Mouse (Mus musculus) lung, postnatal 10 days (tissue): ENCODE measurements around the gene Kpna3.
"Not testable (repeated sequence)": the region's sequence is repeated elsewhere in the genome, so short reads cannot be mapped to it uniquely, and the experiment has no call there.

Source experiments
- DNase-seq: peaks from one replicate; pipeline ENCODE4 v3.0.0; 2021

Kpna3 gene

DNA sequence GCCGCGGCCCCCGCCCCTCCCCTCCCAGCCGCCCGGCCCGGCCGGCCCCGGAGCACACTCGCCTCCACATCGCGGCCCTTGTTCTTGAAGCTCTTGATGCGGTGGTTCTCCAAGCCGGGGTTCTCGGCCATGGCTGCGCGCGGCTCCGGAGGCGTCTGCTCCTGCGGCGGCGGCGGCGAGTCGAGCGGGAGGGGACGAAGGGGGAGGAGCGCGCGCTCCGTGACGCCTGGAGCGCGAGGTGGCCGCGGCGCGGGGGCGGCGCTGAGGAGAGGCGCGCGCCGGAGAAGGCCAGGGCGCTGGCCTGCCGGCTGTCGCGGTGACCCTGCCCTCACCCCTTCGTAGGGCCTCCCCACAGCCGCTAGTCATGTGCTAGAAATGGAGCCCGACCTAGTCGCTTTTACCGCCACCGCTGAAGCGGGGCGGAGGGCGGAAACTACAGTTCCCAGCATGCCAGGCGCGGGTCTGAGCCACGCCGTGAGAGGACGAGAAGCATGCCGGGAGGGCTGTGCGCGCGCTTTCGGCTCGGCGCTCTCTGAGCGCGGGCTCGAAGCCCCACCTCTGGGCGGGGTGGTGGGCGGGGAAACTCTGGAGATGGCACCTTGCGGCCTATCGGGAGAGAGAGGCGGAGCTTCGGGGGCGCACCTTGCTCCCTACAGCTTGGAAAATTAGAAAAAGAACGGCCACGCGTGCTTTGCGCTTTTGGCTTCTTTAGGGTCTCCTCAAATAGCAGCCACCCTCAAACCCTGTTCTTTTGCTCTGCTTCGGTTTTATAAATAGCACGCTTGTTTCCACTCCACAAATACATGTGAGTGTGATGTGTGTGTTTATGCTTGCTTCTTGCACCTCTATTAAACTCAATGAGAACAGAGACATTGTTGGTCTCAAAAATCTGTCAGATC is at the start of gene Kpna3:
TSS of gene Kpna3 (minus strand) at position 214 of the 899 bp plus-strand sequence.
- DNase-seq = peak; percentile 98

DNA sequence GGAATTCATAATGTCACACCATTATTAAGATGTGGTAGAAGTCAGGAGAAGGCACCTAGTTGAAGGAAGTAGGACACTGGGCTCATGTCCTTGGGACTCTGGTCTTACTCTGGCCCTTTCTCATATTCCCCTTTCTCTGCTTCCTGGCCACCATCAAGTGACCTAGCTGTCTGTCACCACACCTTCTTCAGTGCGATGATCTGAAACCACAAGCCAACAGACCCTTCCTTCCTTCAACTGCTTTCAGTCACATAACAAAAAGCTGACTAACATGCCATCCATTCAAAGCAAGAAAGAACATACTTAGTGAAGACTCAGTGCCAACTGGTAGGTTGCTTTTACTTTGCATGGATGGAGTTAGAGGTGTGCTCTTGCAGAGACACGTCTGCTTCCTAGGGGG is 20.7 kb upstream of the Kpna3 start:
- DNase-seq = no peak

DNA sequence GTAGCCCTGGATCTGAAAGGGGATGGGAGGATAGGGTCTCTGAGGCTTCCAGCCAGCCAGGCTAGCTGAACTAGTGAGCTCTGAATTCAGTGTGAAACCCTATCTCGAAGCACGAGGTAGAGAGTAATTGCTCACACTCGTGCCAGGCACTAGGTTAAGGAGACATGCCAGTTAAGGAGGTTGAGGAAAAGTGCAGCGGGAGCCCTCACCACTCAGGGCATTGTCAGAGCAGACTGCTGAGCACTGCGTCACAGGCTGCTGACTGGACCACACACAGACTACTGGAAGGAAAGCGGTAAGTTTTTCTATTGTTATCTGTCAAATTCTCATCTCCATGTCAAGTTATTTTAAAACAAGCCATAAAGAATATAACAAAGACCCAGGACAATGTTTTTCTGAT is 17.8 kb upstream of the Kpna3 start:
- no peak for DNase-seq

DNA sequence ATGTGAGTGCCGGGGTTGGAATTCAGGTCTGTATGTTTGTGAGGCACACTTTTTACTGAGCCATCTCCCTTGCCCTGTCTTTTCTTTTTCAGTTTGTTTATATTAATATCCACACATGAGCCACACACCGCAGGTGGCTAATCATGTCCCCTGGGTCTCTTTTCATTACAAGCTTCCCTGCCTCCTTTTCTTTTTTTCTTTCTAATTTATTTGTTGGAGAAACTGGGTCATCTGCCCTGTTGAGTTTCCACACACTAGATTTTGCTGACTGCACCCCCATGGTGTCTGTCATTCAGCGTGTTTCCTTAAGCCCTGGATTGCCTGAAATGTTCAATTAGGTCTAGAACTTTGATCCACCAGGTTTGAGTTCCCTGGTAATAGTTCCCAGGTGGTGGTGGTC is 15.9 kb upstream of the Kpna3 start:
- no peak for DNase-seq

DNA sequence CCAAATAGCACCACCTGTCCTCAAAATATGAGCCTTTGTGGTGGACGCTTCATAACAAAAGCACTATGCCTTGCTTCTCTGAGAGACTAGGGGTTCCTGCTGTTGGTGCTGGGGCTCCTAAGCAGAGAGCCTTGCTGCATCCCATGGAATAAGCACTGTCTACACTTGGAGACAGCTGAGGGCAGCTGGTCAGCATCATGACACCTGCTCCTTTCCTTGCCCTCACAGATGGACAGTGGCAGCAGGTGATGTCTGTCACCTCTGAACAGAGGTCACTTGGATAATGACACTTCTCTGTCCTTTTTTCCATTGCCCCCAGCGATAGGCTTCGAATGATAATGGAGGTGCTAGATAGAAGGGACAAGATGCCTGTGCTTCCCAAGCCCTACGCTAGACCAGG is 13.4 kb upstream of the Kpna3 start:
- no peak for DNase-seq

DNA sequence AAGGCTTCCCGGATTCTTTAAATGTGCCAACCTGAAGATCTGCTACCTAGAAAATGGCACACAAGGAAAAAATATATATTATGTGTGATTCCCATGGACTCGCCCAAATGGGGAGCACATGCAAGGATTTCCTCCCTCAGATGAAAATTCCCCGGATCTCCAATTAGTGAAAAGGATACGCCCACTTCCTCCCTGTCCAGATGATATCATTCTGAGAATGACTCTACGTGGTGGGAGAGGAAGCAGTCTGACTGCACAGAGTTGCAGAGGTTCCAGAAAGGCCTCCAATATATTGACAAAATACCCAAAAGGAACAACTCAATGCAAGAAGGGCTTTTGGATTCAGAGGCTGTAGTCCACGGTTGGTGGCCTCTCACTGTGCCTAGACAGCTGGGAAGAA is 12.8 kb upstream of the Kpna3 start:
- peak; percentile 43 for DNase-seq

DNA sequence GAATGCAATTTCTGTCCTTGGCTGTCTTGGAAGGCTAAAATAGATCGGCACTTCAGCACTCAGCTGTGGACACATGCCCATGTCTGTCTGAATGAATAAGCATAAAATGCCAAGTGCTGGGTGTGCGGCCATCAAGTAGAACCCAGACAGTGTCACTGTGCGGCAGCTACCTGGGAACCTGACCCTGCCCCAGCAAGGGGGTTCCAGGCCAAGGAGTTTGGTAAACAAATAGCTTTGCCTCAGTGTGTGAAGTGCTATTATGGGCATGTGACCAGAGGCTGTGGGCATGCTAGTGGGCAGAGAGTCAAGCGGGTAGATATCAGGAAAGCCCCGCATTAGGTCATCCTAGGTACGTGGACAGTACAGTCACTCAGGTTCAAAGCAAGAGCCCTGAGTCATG is 8.1 kb upstream of the Kpna3 start:
- DNase-seq = no peak

DNA sequence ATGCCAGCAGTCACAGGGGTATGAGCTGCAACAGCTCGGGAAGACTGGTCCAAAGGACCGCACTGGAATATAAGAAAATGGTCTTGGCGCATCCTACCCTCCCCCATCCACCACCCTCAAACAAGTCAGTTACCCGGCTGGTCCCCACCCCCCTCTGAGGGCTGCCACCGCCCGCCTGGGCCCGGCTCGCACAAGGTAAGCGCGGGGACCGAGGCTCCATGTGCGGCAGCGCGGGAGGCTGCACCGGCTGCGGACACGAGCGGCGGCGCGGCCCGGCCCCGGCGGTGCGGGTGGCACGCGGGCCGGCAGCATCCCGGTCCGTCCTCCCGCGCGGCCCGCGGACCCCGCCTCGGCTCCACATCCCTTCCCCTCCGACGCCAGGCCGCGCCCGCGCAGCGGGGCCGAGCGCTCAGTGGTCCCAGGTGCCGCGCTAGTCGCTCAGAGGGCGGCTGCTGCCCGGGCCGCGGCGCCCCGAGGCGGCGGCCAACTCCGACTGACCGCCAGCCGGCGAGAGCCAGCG is 473 bp downstream of the Kpna3 start:
- DNase-seq = peak; percentile 67

DNA sequence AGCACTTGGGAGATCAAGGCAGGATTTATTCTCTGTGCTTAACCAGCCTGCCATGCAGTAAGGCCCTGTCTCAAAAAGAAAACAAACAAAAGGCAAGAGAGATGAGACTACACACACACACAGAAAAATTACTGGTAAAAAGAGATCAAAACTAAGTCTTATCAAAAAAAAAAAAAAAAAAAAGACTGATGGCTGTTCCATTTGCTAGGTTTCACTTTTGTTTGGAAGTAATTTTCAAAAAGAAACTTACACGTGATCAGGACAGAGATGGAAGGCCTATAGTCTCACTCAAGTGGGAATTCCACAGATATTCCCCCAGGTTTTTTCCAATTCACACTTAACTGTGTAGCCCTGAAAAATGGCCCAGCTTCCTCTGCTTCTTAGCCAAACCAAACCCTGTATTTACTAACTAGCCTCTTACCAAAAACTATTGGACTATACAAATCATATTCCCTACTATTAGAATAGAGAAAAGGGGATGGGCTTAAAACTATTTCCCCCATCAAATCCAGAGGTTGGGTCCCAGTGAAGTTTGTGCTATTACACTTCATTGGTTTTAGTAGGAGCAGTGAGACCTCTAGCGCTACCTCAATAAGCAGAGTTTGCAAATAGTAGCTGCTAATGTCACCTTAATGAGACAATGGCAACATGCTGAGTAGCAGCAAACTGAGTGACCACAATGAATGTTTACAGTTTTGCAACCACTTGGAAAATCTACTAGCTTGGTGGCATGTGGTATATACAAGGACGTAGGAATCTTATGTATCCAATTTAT is 1.3 kb downstream of the Kpna3 start:
- DNase-seq = no peak

DNA sequence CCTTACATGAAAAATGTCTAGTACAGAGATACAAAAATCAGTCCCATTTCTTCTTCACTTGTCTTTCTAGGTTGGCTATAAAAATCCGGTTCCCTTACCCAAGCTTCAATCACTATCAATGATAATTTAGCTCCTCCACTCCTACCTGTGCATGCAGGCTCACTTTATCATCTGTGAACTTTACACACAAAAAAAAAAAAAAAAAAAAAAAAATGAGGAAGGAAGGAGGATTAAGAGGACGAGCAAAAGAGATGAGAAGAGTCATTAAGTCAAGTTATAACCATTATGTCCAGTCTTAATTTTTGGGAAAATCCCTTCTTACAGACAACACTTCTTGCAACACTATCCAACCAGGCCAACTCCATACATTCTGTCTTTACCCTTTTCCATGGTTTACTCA is 2.8 kb downstream of the Kpna3 start:
- no peak for DNase-seq

DNA sequence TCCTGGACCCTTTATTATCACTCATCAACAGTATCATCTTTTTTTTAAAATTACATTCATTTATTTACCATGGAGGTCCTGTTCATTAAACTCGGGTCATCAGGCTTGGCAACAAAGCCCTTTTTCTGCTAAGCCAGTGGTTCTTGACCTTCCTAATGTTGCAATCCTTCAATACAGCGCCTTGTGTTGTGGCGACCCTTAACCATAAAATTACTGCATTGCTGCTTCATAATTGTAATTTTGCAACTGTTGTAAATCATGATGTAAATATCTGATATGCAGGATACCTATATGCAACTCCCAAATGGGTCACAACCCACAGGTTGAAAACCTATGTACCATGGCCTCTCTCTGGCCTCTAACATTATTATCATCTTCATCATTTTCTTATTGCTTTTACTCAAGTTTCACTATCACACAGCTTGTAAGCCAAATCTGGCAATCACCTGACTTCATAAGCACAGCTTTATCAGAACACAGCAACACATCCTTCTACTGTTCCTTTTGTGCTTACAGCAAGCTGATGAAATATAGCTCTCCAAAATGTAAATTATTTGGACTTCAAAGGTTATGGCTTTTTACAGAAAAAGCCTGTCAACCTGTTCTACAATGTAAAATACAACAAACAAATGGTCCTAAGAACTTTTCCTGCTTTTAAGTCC is 11.4 kb downstream of the Kpna3 start:
- no peak for DNase-seq

DNA sequence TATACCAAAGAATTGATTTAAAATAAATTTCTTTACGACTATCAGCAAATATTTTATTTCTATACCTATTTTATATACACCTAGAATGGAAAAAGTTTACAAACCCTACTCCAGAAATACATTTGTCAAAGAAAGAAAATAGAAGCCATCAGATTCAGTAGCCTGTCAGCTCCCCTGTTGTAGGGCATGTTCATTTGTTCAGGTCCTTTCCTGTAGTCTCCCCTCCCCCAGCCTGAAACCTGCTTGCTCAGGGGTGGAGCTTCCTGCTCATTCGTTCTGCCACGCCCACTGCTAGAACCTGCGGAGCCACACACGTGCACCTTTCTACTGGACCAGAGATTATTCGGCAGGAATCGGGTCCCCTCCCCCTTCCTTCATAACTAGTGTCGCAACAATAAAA is 12.6 kb downstream of the Kpna3 start:
- not testable (repeated sequence) for DNase-seq

DNA sequence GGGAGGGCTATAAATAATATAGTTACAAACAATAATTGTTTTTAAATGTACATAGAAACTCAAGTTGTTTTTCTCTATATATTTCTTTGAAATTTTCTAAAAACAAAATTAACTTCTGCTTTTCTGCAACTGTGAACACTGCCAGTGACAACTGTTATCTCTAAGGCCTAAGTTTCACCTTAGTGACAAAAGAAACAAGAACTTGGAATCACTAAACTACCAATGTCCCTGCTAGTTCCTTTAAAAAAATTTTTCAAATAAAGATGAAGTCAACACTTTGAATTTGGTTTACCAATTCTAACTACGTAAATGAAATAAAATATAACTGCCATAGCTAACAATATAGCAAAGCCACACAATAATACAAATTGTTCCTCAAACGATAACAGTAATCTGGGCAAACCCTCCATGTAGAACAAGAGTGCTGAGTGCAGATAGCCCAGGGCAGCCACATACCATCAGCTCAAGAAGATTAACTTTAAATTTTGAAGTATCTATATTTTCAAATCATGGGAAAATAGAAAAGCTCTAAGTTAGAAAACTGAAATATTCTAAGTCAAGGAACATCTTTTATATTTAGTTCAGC is 14.5 kb downstream of the Kpna3 start:
- DNase-seq = no peak

DNA sequence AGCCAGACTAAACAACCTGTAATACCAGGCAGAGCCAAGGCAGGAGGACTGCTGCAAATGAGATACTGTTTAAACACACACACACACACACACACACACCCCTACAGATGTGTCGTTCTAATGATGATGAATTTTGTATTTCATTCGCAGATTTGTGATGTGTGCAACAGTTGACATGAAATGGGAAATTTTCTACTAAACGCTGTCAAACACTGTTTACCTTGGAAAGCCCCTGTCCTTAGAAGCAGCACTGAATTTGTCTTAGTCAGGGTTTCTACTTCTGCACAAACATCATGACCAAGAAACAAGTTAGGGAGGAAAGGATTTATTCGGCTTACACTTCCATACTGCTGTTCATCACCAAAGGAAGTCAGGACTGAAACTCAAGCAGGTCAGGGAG is 24.0 kb downstream of the Kpna3 start:
- DNase-seq = no peak

DNA sequence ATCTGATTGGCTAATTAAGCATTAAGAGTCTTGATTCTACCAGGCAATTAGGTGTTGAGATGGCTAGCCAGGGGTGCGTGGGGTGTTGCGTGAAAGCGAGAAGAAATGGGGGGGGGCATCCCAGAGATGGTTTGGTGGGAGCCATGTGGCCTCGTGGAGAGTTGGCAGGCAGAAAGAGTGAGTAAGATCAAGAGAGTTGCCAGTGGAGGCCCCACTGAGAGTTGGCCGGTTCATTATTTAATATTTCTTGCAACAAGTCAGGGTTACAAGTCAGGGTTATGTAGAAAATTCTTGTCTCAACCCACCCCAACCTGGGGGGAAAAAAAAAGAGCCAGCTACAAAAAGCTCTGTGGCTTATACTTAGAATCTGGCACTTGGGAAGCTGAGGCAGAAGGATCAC is 24.4 kb downstream of the Kpna3 start:
- no peak for DNase-seq

DNA sequence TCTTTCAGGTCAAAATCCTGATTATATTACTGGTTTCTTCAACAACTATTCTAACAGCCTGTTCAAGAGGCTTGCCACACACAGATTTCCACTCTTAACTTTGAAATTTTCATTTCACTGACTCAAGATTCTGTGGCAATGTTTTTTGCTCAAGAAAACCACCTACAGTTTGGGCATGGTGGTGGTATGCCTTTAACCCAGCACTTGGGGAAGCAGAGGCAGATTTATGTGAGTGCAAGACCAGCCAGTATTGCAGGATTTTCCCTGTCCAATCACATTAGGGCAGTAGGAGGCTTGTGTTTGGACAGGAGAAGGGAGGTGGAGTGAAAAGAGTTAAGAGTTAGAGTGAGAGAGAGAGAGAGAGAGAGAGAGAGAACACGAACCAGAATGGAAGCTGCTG is 24.9 kb downstream of the Kpna3 start:
- DNase-seq = no peak

DNA sequence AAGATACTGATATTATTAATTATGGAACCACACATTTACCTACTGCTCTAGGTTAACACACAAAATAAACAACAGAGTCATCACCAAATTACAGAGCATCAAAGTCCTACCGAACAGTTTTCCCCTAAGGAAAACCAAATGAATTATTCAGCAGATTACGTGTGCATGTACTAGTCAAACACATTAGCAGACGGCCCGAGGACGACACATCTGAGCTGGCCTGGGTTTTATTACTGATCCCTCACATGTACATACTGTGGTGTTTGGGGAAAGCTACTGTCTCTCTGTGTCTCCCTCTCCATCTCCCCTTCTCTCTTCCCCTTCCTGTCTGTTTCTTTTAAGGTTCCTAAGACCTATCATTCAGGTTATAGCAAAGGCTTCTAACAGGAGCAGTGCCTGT is 25.5 kb downstream of the Kpna3 start:
- no peak for DNase-seq

DNA sequence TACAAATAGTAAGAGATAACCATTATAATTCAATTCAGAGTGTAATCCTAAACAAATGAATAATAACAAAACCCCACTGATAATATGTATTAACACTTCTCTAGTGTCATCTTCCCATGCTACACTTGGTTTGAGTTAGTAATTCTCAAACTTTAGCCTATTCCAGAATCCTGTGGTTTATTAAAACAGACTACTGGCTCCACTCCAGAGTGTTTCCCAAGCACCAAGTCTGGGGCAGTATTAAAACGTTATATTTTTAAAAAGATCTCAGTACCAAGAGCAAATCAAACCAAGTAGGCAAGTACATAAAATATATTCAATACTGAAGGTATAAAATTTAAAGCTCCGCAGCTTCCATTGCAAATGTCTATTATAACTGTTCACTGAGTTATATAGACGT is 26.0 kb downstream of the Kpna3 start:
- DNase-seq = no peak

DNA sequence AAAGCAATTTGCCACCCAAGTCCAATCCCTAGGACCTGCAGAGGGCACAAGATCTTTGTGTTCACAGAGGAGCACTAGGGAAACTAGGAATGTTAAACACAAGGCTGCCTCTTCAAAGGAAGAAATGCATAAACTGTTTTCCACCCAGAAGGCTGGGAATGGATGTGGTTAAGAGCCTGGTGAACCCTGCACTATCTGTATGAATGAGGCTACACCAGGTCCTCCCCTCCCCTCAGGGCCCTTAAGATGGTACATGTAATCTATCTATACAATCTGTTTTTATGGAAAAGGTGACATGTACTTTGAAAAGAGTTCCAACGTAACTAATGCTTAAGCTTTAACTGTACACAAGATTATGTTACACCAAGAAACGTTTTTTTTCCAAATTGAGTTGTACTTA is 29.7 kb downstream of the Kpna3 start:
- DNase-seq = no peak

DNA sequence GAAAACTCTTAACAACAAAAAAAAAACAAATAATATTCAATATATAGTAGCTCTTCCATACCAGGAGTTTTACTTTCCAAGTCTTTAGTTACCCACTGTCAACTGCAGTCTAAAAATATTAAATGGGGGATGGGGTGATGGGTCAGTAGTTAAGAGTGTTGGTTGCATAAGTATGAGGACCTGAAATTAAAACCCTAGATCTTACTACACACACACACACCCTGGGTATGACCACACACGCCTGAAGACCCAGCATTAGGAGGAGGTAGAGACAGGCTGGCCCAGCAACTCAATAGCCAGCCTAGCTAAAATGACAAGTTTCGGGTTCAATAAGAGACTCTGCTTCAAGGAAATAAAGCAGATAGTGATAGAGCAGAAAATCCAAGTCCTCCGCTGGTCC is 32.6 kb downstream of the Kpna3 start:
- DNase-seq = no peak

DNA sequence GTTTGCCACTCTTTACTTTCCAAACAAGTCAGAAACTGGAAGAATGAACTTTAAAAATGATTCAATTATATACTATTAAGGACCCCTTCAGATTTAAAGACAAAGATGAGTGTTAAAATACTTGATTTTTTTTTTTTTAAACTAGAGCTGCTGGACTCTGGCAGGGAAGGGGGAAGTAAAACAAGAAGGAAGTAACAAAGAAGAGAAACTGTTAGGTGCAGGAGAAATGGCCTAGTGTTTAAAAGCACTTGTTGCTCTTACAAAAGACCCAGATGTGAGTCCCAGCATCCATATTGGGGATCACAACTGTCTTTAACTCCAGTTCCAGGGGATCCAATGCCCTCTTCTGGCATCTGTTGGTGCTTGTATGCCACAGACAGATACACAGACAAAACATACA is 33.9 kb downstream of the Kpna3 start:
- DNase-seq = no peak

DNA sequence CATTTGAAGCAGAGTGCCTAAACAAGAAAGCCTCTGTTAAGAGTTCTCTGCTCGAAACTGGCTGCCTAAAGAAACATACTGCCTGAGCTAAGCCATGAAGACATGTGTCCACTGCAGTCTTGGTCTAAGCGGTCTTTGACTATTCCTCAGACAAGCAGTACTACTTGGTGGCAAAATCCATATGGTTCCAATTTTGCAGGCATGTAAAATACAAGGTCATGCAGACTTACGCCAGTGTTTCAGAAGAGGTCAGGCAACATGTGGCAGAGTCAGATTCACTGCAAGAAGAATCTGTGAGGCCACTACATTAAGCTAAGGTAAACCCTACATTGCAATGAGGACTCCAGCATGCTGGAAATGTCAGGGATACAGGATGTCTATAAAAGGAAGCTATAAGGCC is 34.7 kb downstream of the Kpna3 start:
- no peak for DNase-seq

DNA sequence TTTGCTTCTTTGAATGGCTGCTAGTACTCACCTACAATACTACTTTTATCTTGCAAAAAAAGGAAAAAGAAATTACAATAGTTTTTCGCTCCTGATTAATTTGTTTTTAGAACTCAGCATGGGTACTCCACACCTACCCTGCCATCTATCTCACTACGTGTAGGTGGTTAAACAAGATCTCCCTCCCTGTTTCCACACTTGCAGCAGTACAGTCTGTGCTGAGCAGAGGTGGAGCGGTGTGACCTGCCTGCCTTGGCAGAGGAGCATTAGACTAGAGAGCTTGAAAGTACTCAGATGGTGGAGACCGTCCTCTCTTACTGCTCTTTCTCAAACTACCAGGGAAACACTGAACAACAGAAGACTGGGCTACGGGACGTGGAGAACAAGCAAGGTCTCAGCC is 44.9 kb downstream of the Kpna3 start:
- DNase-seq = no peak
